Mouse (Mus musculus): ENCODE data around the gene Dcaf1.

The Dcaf1 gene

DNA sequence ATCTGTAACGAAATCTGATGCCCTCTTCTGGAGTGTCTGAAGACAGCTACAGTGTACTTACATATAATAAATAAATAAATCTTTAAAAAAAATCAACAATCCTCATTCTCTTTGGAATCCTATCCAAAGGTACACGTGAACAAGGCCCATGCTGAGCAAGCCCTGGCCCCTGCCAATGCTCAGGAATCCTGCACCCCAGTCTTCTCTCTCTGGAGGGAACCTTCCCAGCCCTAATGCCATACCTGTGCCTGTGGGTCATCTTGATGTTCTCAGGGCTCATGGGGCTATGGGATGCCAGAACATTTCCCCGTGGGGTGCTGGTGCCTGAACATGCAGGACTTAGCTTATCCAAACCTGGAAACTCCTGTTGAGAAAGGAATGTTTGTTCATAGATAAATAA is 86.5 kb downstream of the Dcaf1 start:
- DNase-seq (ENCODE audit: low spot score), result no peak

DNA sequence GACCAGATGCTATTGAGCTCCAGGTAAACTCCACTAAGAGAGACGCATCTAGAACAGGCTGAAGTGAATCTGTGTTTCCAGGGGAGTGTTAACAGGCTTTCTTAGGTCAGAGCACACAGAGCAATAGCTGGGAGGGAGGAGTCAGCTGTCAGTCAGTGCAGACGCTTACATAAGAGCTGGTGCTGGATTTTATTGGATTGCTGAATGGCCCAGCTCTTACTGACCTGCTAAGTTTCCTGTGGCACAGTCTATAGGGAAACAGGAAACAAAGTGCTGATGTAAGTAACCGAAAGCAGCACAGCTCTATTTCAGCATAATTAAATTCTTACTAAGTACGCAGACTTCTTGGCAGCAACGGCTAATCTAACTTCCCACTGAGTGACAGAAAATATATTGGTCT is 87.0 kb downstream of the Dcaf1 start:
- peak; percentile 42 for DNase-seq (ENCODE audit: low spot score)

DNA sequence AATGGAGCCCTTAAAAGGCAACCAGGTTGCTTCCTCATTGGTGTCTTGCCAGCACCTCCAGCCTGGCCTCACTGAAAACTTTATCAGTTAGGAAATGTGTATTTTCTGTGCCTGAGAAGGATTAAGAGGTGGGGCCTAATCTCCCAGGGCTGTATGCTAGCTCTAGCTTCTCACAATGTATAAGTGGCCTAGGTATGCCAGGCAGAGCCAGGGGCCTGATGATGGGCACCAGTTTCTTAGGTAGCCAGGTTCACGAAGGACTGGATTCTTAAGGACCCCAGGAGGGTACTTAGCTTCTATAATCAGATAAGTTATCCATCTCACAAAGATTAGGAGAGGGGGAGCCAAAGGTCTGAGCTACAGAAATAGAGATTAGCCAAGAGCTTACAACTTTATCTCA is 90.0 kb downstream of the Dcaf1 start:
- no peak for DNase-seq (ENCODE audit: low spot score)

DNA sequence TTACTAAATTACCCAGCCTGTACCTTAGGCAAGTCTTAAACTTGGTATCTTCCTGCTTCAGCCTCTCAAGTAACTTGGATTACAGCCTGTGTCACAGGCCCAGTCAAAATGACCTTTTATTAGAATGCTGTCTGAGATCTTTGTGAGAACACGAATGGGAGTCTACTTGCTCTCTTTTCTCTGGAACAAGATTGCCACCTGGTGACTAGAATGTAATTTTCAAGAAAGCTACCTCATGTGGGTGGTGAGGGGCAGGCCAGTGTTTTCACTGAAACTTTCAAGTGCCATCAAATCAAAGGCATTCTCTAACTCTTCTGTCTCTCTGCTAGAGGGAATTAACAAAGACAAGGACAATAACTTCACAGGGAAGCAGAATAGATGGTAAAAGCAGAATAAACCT is 92.1 kb downstream of the Dcaf1 start:
- DNase-seq (ENCODE audit: low spot score), result peak; percentile 18

DNA sequence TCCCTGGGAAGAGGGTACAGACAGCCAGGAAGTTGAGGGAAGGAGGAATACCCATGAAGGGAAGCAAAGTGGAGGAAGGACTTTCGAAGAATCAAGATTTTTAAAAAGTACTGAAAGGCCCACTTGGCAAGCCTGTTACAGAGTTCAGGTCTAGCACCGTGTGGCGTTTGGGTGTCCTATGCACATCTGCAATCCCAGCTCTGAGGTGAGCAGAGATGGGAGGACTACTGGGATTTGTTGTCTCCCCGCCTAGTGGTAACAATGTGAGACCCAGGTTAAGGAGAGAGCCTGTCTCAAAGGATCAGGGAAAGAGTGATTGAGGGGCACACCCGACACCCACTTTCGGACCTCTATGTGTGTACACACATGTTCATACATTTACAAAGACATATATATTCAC is 93.2 kb downstream of the Dcaf1 start:
- no peak for DNase-seq (ENCODE audit: low spot score)
